Mouse (Mus musculus): ENCODE measurements at regions not wholly inside any gene's neighbourhood (a gene's known extent, or its start where the extent isn't known, plus 50 kb on each side); places are given as distances from the start of the nearest gene placed in this dataset.

GRCm38 (mm10) chr1:105426086-105426485 is 69.6 kb upstream of the Rnf152 start:
- 0 out of 2 replicates have a peak, but pooled peaks cover 2% of the 10 kb centered on the region for H3K4me1 ChIP-seq
- H3K36me3 ChIP-seq (ENCODE audit: poor library complexity, severe bottlenecking): no peaks in the 10 kb centered on the region
- no peak overlapping the region for H3K4me2 ChIP-seq
- no peak overlapping the region for H3K9ac ChIP-seq
- 19% methylated on average over 4 of the region's 4 CpGs for WGBS
- no peak overlapping the region for H3K4me3 ChIP-seq
- peak; percentile 50; the same call in 1 of the 2 replicates for ATAC-seq
- no peaks in the 10 kb centered on the region for H3K27me3 ChIP-seq
- no peaks in the 10 kb centered on the region for H3K9me3 ChIP-seq (replicated peaks)
- no peak overlapping the region for H3K27ac ChIP-seq

- Histone ChIP-seq H3K4me2 (no peak overlapping the region), H3K9me3 (replicated peaks) (no peaks in the 10 kb centered on the region), H3K36me3 (ENCODE audit: poor library complexity, severe bottlenecking) (no peaks in the 10 kb centered on the region), H3K27me3 (no peaks in the 10 kb centered on the region), H3K27ac (no peak overlapping the region), H3K4me3 (no peak overlapping the region), H3K4me1 (0 out of 2 replicates have a peak, but pooled peaks cover 4% of the 10 kb centered on the region), H3K9ac (no peak overlapping the region)
- peak; percentile 27; the same call in 1 of the 2 replicates for ATAC-seq
- 2% methylated on average over 2 of the region's 2 CpGs for WGBS
Measured at GRCm38 (mm10) chr1:105423380-105423779, 66.9 kb upstream of the Rnf152 start.

GRCm38 (mm10) chr1:105422945-105423344 is 66.4 kb upstream of the Rnf152 start:
- ATAC-seq: no peak
- Histone ChIP-seq H3K36me3 (ENCODE audit: poor library complexity, severe bottlenecking) (no peaks in the 10 kb centered on the region), H3K4me3 (no peak overlapping the region), H3K9me3 (replicated peaks) (no peaks in the 10 kb centered on the region), H3K27ac (no peak overlapping the region), H3K9ac (no peak overlapping the region), H3K27me3 (no peaks in the 10 kb centered on the region), H3K4me2 (no peak overlapping the region), H3K4me1 (0 out of 2 replicates have a peak, but pooled peaks cover 4% of the 10 kb centered on the region)
- 91% methylated on average over 6 of the region's 6 CpGs for WGBS

- H3K4me3 ChIP-seq: no peak overlapping the region
- H3K4me2 ChIP-seq: no peak overlapping the region
- WGBS: 72% methylated on average over 5 of the region's 5 CpGs
- H3K9me3 ChIP-seq (replicated peaks): no peaks in the 10 kb centered on the region
- H3K27me3 ChIP-seq: no peaks in the 10 kb centered on the region
- no peak overlapping the region for H3K27ac ChIP-seq
- no peaks in the 10 kb centered on the region for H3K36me3 ChIP-seq (ENCODE audit: poor library complexity, severe bottlenecking)
- H3K4me1 ChIP-seq: 0 out of 2 replicates have a peak, but pooled peaks cover 4% of the 10 kb centered on the region
- ATAC-seq: peak; percentile 81
- H3K9ac ChIP-seq: no peak overlapping the region
Measured at GRCm38 (mm10) chr1:105420374-105421046, 64.0 kb upstream of the Rnf152 start.

All from forebrain, embryonic 13.5 days (tissue).